Mouse (Mus musculus) kidney, adult 2 months (tissue): ENCODE results near the gene Mroh3.

ENCODE experiments used
- CTCF ChIP-seq: fragments of 200-500 bp; conservative IDR thresholded peaks from 2 replicates; pipeline ENCODE4 v1.5.1; 2011; ENCODE audit warnings: low read depth, mild to moderate bottlenecking, control low read depth, low read length, moderate library complexity, mixed read lengths; ENCODE audit not compliant: insufficient read depth, insufficient read length
- POLR2A ChIP-seq: fragments of 200-500 bp; IDR thresholded peaks from one replicate; pipeline ENCODE4 v1.6.1; 2011; ENCODE audit warnings: low read depth, low read length, control low read depth

- TF ChIP-seq CTCF (no peak), POLR2A (no peak)
Measured at GRCm38 (mm10) chr1:136156304-136156703, 56.3 kb downstream of the Mroh3 start.
